In the genomic region with DNA sequence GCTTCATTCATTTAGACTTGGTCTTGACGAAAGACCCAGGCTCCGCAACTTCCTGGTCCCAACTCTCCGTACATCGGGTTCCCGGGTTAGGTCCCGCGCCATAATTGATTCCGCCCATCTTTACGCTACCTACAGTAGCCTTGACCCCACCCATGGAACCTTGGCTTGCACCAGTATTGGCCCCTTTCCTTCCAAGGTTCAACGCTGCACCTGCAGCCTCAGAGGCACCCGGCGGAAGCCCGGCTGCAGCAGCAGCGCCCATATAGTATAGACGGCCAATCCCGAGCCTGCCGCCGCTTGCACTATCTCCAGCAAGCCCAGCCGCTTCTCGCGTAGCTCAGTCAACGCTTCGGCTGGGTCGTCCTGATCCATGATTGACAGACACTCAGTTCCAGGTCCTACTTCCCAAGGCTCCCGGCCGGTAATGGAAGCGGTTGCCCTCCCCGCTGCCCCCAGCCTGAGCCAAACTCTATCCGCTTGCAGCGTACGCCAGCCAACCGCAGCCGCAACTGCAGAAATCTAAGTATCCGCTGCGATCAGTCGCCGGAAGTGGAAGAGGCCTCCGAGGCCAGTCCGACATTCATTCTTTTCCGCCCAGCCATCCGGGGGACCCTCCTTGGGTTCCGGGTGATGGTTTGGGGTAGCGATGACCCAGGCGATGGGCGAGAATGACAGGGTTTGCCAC, we compare ENCODE assay signal across 7 mouse cellular contexts. TPM values are rescaled to one million over a fixed set of nuclear protein-coding genes. Genes with fewer than 3 reads are reported as not detected.
DNase-seq lines count a peak whose midpoint lies in the region; ATAC-seq lines count a peak whose summit lies in the region.

No protein-coding gene starts in this region.

- peak overlapping the region; percentile 95 for H3K27ac ChIP-seq in intestine, embryonic 15.5 days
- peak overlapping the region; percentile 91 for H3K27ac ChIP-seq in limb, embryonic 10.5 days
- H3K27ac ChIP-seq in midbrain, embryonic 12.5 days (replicated peaks): peak overlapping the region; percentile 93

- peak overlapping the region; percentile 72 for H3K9ac ChIP-seq in intestine, embryonic 15.5 days
- H3K9ac ChIP-seq in midbrain, embryonic 12.5 days (replicated peaks): peak overlapping the region; percentile 83

- H3K4me1 ChIP-seq in intestine, embryonic 15.5 days (replicated peaks): peaks cover 42% of the 10 kb centered on the region
- H3K4me1 ChIP-seq in limb, embryonic 10.5 days: peaks cover 62% of the 10 kb centered on the region
- H3K4me1 ChIP-seq in midbrain, embryonic 12.5 days: peaks cover 57% of the 10 kb centered on the region

- H3K27me3 ChIP-seq in intestine, embryonic 15.5 days (replicated peaks): no peaks in the 10 kb centered on the region
- no peaks in the 10 kb centered on the region for H3K27me3 ChIP-seq in limb, embryonic 10.5 days (ENCODE audit: low read depth, poor library complexity, severe bottlenecking)
- no peaks in the 10 kb centered on the region for H3K27me3 ChIP-seq in midbrain, embryonic 12.5 days

- intact Hi-C loops in gastrocnemius, postnatal 36 days (cut with DNase I): no loop called here

- under 1% methylated on average over 45 of the region's 45 CpGs for WGBS in intestine, embryonic 15.5 days
- under 1% methylated on average over 45 of the region's 45 CpGs for WGBS in limb, embryonic 10.5 days
- WGBS in midbrain, embryonic 12.5 days: under 1% methylated on average over 45 of the region's 45 CpGs

- H3K4me2 ChIP-seq in intestine, embryonic 15.5 days (replicated peaks): peak overlapping the region; percentile 86
- H3K4me2 ChIP-seq in midbrain, embryonic 12.5 days (replicated peaks): peak overlapping the region; percentile 90

- DNase-seq in adrenal gland, postnatal 25 days: peak; percentile 83
- DNase-seq in embryo, embryonic 9.5 days (ENCODE audit: extremely low spot score): peak; percentile 90
- peak; percentile 77 to 88 for DNase-seq in gastrocnemius, postnatal 36 days
- DNase-seq in limb, embryonic 10.5 days (ENCODE audit: low spot score): peak; percentile 89
- DNase-seq in skeletal muscle tissue, adult 2 months (ENCODE audit: low read depth, low spot score): peak; percentile 60

- H3K4me3 ChIP-seq in intestine, embryonic 15.5 days (replicated peaks): peak overlapping the region; percentile 69
- peak overlapping the region; percentile 74 for H3K4me3 ChIP-seq in limb, embryonic 10.5 days
- peak overlapping the region; percentile 69 for H3K4me3 ChIP-seq in midbrain, embryonic 12.5 days

- ATAC-seq in intestine, embryonic 15.5 days: peak; percentile 78
- peak; percentile 24 for ATAC-seq in midbrain, embryonic 12.5 days (ENCODE audit: low FRiP score, low read depth)

- H3K36me3 ChIP-seq in intestine, embryonic 15.5 days: peaks cover 14% of the 10 kb centered on the region; the same call in 1 of the 2 replicates
- H3K36me3 ChIP-seq in limb, embryonic 10.5 days: peaks cover 58% of the 10 kb centered on the region
- H3K36me3 ChIP-seq in midbrain, embryonic 12.5 days: peaks cover 26% of the 10 kb centered on the region

- H3K9me3 ChIP-seq in intestine, embryonic 15.5 days: no peaks in the 10 kb centered on the region
- H3K9me3 ChIP-seq in limb, embryonic 10.5 days (replicated peaks): no peaks in the 10 kb centered on the region
- no peaks in the 10 kb centered on the region for H3K9me3 ChIP-seq in midbrain, embryonic 12.5 days

RNA-seq across cellular contexts. Expression of a gene that starts 0.7 kb away (rescaled TPM):
- total RNA-seq in adrenal gland, postnatal 25 days (2021): 84.7 and 102 TPM in 2 replicates
- total RNA-seq in gastrocnemius, postnatal 36 days (2021): 10 to 100 TPM; 34.8 to 38.9 TPM
- 82.5 and 101 TPM in 2 replicates for polyA plus RNA-seq in intestine, embryonic 15.5 days (2015; fragmentation: Nextera tagmentation; extraction: Ambion mirVana)
- polyA plus RNA-seq in limb, embryonic 10.5 days (2016; fragmentation: Nextera tagmentation; extraction: Ambion mirVana): 55.6 and 63.3 TPM in 2 replicates
- 81.8 and 86.1 TPM in 2 replicates for polyA plus RNA-seq in midbrain, embryonic 12.5 days (2016; fragmentation: Nextera tagmentation; extraction: Ambion mirVana)

RNA-seq across cellular contexts. Expression of a gene that starts 3.5 kb away (rescaled TPM):
- not detected in 2 replicates for total RNA-seq in adrenal gland, postnatal 25 days (2021)
- total RNA-seq in gastrocnemius, postnatal 36 days (2021): not detected
- polyA plus RNA-seq in intestine, embryonic 15.5 days (2015; fragmentation: Nextera tagmentation; extraction: Ambion mirVana): not detected in 2 replicates
- 0.76 TPM in 1 of 2 replicates, not detected in the other for polyA plus RNA-seq in limb, embryonic 10.5 days (2016; fragmentation: Nextera tagmentation; extraction: Ambion mirVana)
- not detected in 2 replicates for polyA plus RNA-seq in midbrain, embryonic 12.5 days (2016; fragmentation: Nextera tagmentation; extraction: Ambion mirVana)

RNA-seq across cellular contexts. Expression of a gene that starts 5.0 kb away (rescaled TPM):
- 22.1 and 25.5 TPM in 2 replicates for total RNA-seq in adrenal gland, postnatal 25 days (2021)
- 10 to 100 TPM; 48.4 to 50.8 TPM for total RNA-seq in gastrocnemius, postnatal 36 days (2021)
- polyA plus RNA-seq in intestine, embryonic 15.5 days (2015; fragmentation: Nextera tagmentation; extraction: Ambion mirVana): 41.9 and 45.6 TPM in 2 replicates
- 87.5 and 112 TPM in 2 replicates for polyA plus RNA-seq in limb, embryonic 10.5 days (2016; fragmentation: Nextera tagmentation; extraction: Ambion mirVana)
- 59.1 and 68.8 TPM in 2 replicates for polyA plus RNA-seq in midbrain, embryonic 12.5 days (2016; fragmentation: Nextera tagmentation; extraction: Ambion mirVana)

RNA-seq across cellular contexts. Expression of a gene that starts 5.6 kb away (rescaled TPM):
- not detected in 2 replicates for total RNA-seq in adrenal gland, postnatal 25 days (2021)
- total RNA-seq in gastrocnemius, postnatal 36 days (2021): not detected
- polyA plus RNA-seq in intestine, embryonic 15.5 days (2015; fragmentation: Nextera tagmentation; extraction: Ambion mirVana): 0.15 and 0.40 TPM in 2 replicates
- 0.44 and 0.50 TPM in 2 replicates for polyA plus RNA-seq in limb, embryonic 10.5 days (2016; fragmentation: Nextera tagmentation; extraction: Ambion mirVana)
- polyA plus RNA-seq in midbrain, embryonic 12.5 days (2016; fragmentation: Nextera tagmentation; extraction: Ambion mirVana): 0.40 and 0.68 TPM in 2 replicates

RNA-seq across cellular contexts. Expression of a gene that starts 6.5 kb away (rescaled TPM):
- 22.6 and 43.5 TPM in 2 replicates for total RNA-seq in adrenal gland, postnatal 25 days (2021)
- 10 to 100 TPM in 1 of 2 experiments, 1 to 10 TPM in 1; 8.7 to 10.1 TPM for total RNA-seq in gastrocnemius, postnatal 36 days (2021)
- polyA plus RNA-seq in intestine, embryonic 15.5 days (2015; fragmentation: Nextera tagmentation; extraction: Ambion mirVana): 37.9 and 41.5 TPM in 2 replicates
- 59.7 and 80.7 TPM in 2 replicates for polyA plus RNA-seq in limb, embryonic 10.5 days (2016; fragmentation: Nextera tagmentation; extraction: Ambion mirVana)
- 114 and 116 TPM in 2 replicates for polyA plus RNA-seq in midbrain, embryonic 12.5 days (2016; fragmentation: Nextera tagmentation; extraction: Ambion mirVana)

Comparison
In these comparisons a context has a peak if more than half of its experiments do, and no peak if none do; other contexts are left out.
1. Peak in every context shown above with its lines: DNase-seq, ATAC-seq, H3K4me3 ChIP-seq and H3K27ac ChIP-seq.